In genomic region chr12:99216341-99216761, GRCm38 (mm10) we compare ENCODE assay signal across 10 mouse cellular contexts.
DNase-seq lines count a peak whose midpoint lies in the region; ATAC-seq and TF ChIP-seq lines count a peak whose summit lies in the region.
"Had no signal": no experiment of that assay in that cellular context is flagged by ENCODE, and none has a peak within 500 bp of the region (broad histone marks: within the 10 kb centered on the region; RNA-seq: fewer than 3 reads in every experiment).

No protein-coding gene starts in this region.

- no peaks in the 10 kb centered on the region for H3K27me3 ChIP-seq in cerebellum, adult 2 months (ENCODE audit: control insufficient read depth, insufficient read depth, low read length)
- no peaks in the 10 kb centered on the region for H3K27me3 ChIP-seq in heart, embryonic 11.5 days (ENCODE audit: control insufficient read depth, insufficient read depth, low read length)
- H3K27me3 ChIP-seq in midbrain, embryonic 14.5 days (ENCODE audit: control insufficient read depth, insufficient read depth, low read length), result no peaks in the 10 kb centered on the region
- H3K27me3 ChIP-seq in kidney, embryonic 16.5 days (ENCODE audit: insufficient read depth, low read length), result no peaks in the 10 kb centered on the region

- no peaks in the 10 kb centered on the region for H3K9me3 ChIP-seq in heart, embryonic 11.5 days (replicated peaks; ENCODE audit: control insufficient read depth, low read length)
- no peaks in the 10 kb centered on the region for H3K9me3 ChIP-seq in midbrain, embryonic 14.5 days (ENCODE audit: control insufficient read depth, low read length)
- no peaks in the 10 kb centered on the region for H3K9me3 ChIP-seq in kidney, embryonic 16.5 days (ENCODE audit: low read length)

- no peak for ATAC-seq in heart, embryonic 11.5 days (replicated peaks; ENCODE audit: insufficient number of reproducible peaks, low FRiP score, low TSS enrichment)
- no peak for ATAC-seq in midbrain, embryonic 14.5 days (ENCODE audit: low FRiP score, low TSS enrichment)
- no peak for ATAC-seq in megakaryocyte, adult 5-6 weeks (ENCODE audit: poor library complexity, severe bottlenecking)
- no peak for ATAC-seq in kidney, embryonic 16.5 days (ENCODE audit: low FRiP score, low TSS enrichment)

- H3K4me3 ChIP-seq in cerebellum, adult 2 months (replicated peaks; ENCODE audit: insufficient read depth, low read depth, low read length), result no peak overlapping the region
- H3K4me3 ChIP-seq in heart, embryonic 11.5 days (ENCODE audit: low read depth, low read length), result no peak overlapping the region
- no peak overlapping the region for H3K4me3 ChIP-seq in midbrain, embryonic 14.5 days (replicated peaks; ENCODE audit: low read depth, low read length)
- H3K4me3 ChIP-seq in kidney, embryonic 16.5 days (ENCODE audit: low read length), result no peak overlapping the region

- intact Hi-C loops in heart, postnatal 36 days (cut with DNase I), result loop anchor here (5.0 kb wide), 1 partner anchor 121 kb away; no protein-coding TSS in a partner anchor

- peak overlapping the region; percentile 14; the same call in 1 of the 2 replicates for H3K4me2 ChIP-seq in heart, embryonic 11.5 days
- H3K4me2 ChIP-seq in midbrain, embryonic 14.5 days (ENCODE audit: low read length), result no peak overlapping the region
- no peak overlapping the region for H3K4me2 ChIP-seq in kidney, embryonic 16.5 days (replicated peaks; ENCODE audit: low read depth, low read length)

- peak overlapping the region; percentile 99 for H3K27ac ChIP-seq in cerebellum, adult 2 months (ENCODE audit: insufficient read depth, low read length)
- H3K27ac ChIP-seq in heart, embryonic 11.5 days (ENCODE audit: low read depth, low read length), result peak overlapping the region; percentile 25
- peak overlapping the region; percentile 21; the same call in 1 of the 2 replicates for H3K27ac ChIP-seq in midbrain, embryonic 14.5 days (replicated peaks; ENCODE audit: low read depth, low read length)
- H3K27ac ChIP-seq in kidney, embryonic 16.5 days (ENCODE audit: low read length), result no peak overlapping the region

- peak; percentile 54 to 68 for DNase-seq in heart, adult 18-20 months
- DNase-seq in heart, postnatal 36 days, result no peak
- DNase-seq in cerebellum, adult 2 months, result peak; percentile 80 to 87
- DNase-seq in midbrain, embryonic 14.5 days, result peak; percentile 21
- no peak for DNase-seq in thymus, postnatal 4 days
- DNase-seq: embryo, embryonic 11 days; spleen, adult 18-20 months had no signal

- peaks cover 72% of the 10 kb centered on the region for H3K4me1 ChIP-seq in cerebellum, adult 2 months (ENCODE audit: control insufficient read depth, insufficient read depth, low read length)
- H3K4me1 ChIP-seq in heart, embryonic 11.5 days (ENCODE audit: control insufficient read depth, insufficient read depth, low read length), result peaks cover 65% of the 10 kb centered on the region
- H3K4me1 ChIP-seq in midbrain, embryonic 14.5 days (ENCODE audit: control insufficient read depth, insufficient read depth, low read length), result peaks cover 60% of the 10 kb centered on the region
- peaks cover 21% of the 10 kb centered on the region for H3K4me1 ChIP-seq in kidney, embryonic 16.5 days (ENCODE audit: insufficient read depth, low read length)

- no peaks in the 10 kb centered on the region for H3K36me3 ChIP-seq in heart, embryonic 11.5 days (ENCODE audit: control insufficient read depth, insufficient read depth, low read length)
- H3K36me3 ChIP-seq in midbrain, embryonic 14.5 days (ENCODE audit: control insufficient read depth, insufficient read depth, low read length), result no peaks in the 10 kb centered on the region
- no peaks in the 10 kb centered on the region for H3K36me3 ChIP-seq in kidney, embryonic 16.5 days (ENCODE audit: insufficient read depth, low read length)

- no peak for TF ChIP-seq CTCF in cerebellum, adult 2 months (IDR thresholded peaks at IDR 0.05; ENCODE audit: borderline replicate concordance, insufficient read depth, low read depth, low read length)

- WGBS in cerebellum, adult 2 months, result 7% methylated on average over 5 of the region's 5 CpGs
- WGBS in heart, embryonic 11.5 days (ENCODE audit: insufficient replicate concordance), result 55% methylated on average over 5 of the region's 5 CpGs
- WGBS in midbrain, embryonic 14.5 days, result 47% methylated on average over 5 of the region's 5 CpGs
- WGBS in kidney, embryonic 16.5 days, result 41% methylated on average over 5 of the region's 5 CpGs

- TF ChIP-seq POLR2A in cerebellum, adult 2 months (IDR thresholded peaks at IDR 0.05; ENCODE audit: borderline replicate concordance, insufficient read depth, low read length), result no peak

- no peak overlapping the region for H3K9ac ChIP-seq in heart, embryonic 11.5 days (ENCODE audit: low read depth, low read length)
- H3K9ac ChIP-seq in midbrain, embryonic 14.5 days (replicated peaks; ENCODE audit: low read length), result 0 out of 2 replicates have a peak overlapping the region, but pooled peaks have one; percentile 23
- no peak overlapping the region for H3K9ac ChIP-seq in kidney, embryonic 16.5 days (replicated peaks; ENCODE audit: low read length)

Comparison
In these comparisons a context has a peak if more than half of its experiments do, and no peak if none do; other contexts are left out.
1. DNase-seq: peak in heart, adult 18-20 months (2 of 2), cerebellum, adult 2 months (2 of 2) and midbrain, embryonic 14.5 days (single experiment); none in heart, postnatal 36 days (0 of 2) and thymus, postnatal 4 days (single experiment).